Mouse (Mus musculus): ENCODE measurements around the gene Cryba2.

The Cryba2 gene

DNA sequence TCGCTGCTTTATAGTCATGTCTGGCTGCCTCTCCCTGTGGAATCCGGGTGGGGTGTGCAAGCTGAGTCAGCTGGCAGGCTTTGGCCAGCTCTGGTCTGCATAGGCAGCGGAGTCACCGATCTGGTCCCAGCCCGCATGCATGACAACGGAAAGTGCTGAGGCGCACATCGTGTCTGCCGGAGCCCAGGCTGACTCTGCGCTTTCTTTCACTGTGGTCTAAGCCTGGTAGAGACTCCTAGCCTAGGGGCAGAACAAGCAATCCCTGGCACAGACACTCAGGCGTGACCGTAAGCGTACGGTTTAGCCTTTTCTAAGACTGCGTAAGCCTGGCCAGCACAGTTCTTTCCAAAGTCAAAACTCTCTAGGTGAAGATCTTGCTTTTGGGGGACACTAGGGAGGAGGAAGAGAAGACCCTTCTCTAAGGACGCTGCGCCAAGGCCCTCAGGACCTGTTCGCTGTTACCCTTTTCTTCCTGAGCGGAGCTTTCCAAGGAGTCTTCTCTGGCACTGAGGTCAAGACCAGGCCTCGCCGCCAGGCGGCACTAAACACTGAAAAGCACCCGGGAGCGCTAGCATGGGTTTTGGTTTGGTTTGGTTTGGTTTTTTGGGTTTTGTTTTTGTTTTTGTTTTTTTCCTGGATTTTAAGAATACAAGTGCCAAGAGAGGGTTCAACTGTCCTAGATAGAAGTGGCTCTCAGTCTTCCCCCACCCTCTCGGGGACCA is at the start of gene Cryba2:
Gene Cryba2, minus strand, starts transcription at position 10 of the 722 bp plus-strand sequence.
- DNase-seq (ENCODE audit: low read depth, low spot score), result no peak

GRCm38 (mm10) chr1:74941651-74942360 is 48.9 kb upstream of the Cryba2 start:
- no peak for DNase-seq (ENCODE audit: low read depth, low spot score)

DNA sequence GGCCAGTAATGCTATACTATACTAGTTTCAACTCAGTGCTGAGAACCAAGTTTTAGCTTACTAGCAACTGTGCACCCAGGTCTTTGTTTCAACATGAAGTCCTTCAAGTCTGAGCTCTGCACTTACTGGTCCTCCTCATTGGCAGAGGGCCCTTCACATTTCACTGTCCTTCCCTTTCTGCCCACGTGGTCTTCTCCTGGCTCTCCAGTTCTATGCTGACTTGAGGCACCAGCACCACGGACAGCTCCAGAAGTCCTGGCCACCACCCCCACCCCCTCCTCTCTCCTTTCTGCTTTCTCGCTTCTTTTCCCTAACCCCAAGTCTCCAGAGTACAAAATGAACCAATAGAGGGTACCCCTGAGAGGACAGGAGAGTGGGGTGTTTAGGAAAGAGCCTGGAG is 46.8 kb upstream of the Cryba2 start:
- no peak for DNase-seq (ENCODE audit: low read depth, low spot score)

- DNase-seq (ENCODE audit: low read depth, low spot score), result no peak
Observed at GRCm38 (mm10) chr1:74936221-74936830, 43.4 kb upstream of the Cryba2 start.

GRCm38 (mm10) chr1:74935402-74935801 is 42.5 kb upstream of the Cryba2 start, which contains the start of gene Cfap65:
TSS of gene Cfap65 (minus strand) at chr1:74935599.
- peak; percentile 83 for DNase-seq (ENCODE audit: low read depth, low spot score)

DNA sequence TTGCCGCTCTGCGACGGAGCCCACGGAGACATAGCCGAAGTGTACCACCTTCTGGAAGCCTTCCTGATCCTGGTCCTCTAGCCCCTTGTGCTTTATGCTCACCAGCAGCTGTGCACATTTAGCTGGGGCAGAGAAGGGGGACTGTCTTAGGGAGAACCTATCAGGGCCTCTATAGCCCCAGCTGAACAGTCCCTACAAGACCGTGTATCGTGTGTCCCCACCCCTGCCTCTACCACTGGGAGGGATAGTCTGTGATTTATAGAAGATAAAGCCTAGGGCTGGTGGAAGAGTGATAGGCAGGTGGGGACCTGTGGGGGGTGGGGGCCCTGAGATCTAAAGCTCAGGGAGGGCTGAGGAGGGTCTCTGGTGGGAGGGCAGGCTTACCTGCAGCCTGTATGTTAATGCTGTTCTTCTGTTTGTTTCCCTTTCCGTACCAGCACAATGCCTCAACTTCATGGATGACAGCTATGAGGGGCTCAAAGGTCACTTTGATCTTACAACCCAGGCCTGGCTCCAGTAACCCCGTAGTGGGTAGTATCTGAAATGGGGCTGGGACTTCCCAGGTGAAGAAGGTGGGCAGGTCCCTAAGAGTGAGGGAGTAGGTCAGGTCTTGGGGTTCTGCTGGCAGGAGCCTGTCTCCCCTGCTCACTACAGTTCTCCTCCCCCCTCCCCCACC is 34.8 kb upstream of the Cryba2 start:
- DNase-seq (ENCODE audit: low read depth, low spot score), result no peak

- no peak for DNase-seq (ENCODE audit: low read depth, low spot score)
Observed at GRCm38 (mm10) chr1:74926721-74927120, 33.8 kb upstream of the Cryba2 start.

GRCm38 (mm10) chr1:74924464-74924863 is 31.5 kb upstream of the Cryba2 start:
- no peak for DNase-seq (ENCODE audit: low read depth, low spot score)

DNA sequence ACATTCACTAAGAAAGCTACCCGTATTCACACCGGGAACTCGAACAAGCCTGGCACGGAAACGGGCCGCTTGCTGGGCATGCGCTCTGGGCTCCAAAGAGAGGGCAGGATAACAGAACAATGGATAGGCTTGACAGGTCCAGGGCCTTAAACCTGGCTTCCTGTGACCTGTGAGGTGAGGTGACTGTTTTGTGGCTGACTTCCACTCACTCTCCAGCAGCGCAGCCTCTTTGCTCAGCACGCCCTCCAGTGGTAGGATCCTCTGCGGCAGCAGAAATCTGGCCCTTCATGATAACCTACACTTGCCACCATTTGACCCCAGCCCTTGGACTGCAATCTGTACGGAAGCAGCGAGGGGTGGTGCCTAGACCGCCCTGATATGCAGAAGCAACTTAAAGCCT is 22.8 kb upstream of the Cryba2 start:
- DNase-seq (ENCODE audit: low read depth, low spot score), result no peak

- no peak for DNase-seq (ENCODE audit: low read depth, low spot score)
Observed at GRCm38 (mm10) chr1:74902191-74902590, 9.2 kb upstream of the Cryba2 start.

- DNase-seq (ENCODE audit: low read depth, low spot score), result peak; percentile 40
Observed at GRCm38 (mm10) chr1:74901686-74902085, 8.7 kb upstream of the Cryba2 start.

GRCm38 (mm10) chr1:74900341-74901285 is 7.7 kb upstream of the Cryba2 start:
- no peak for DNase-seq (ENCODE audit: low read depth, low spot score)

GRCm38 (mm10) chr1:74898656-74899431 is 5.9 kb upstream of the Cryba2 start:
- DNase-seq (ENCODE audit: low read depth, low spot score), result no peak

DNA sequence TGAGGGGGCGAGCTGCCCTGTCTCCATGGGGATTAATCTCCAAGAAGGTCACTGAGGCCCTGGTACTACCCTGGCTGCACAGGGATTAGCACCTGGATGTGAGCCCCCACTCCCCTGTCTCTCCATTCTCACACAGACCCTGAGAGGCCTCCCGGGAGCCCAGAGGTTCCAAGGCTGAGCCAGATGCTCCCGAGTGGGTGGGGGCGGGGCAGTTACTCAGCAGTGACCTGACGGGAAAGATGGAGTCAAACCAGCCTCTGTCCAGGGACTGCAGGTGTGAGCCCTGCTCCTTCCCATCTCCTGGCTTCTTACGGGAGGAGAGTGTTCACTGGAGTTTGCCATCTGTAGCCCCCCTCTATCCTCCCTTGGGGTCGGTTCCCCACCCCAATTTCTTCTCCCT is 5.0 kb upstream of the Cryba2 start:
- DNase-seq (ENCODE audit: low read depth, low spot score), result no peak

DNA sequence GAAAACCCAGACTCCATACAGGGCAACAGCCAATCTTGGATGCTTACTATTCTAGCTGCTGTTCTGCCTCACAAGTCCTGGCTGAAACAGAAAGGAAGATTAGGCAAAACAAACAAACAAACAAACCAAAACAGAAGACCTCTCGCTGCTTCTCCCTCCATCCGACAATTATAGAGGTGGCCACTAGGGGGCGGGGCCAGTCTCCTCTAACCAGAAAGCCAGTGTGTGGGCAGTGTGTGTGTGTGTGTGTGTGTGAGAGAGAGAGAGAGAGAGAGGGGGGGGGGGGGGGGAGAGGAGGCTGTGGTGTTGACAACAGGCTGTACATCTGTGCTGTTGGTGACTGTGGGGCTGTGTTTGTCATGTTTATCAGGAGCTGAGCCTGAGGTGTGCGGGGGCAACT is 2.0 kb upstream of the Cryba2 start:
- DNase-seq (ENCODE audit: low read depth, low spot score), result peak; percentile 33

- DNase-seq (ENCODE audit: low read depth, low spot score), result no peak
Observed at GRCm38 (mm10) chr1:74892351-74893133, 401 bp downstream of the Cryba2 start.

DNA sequence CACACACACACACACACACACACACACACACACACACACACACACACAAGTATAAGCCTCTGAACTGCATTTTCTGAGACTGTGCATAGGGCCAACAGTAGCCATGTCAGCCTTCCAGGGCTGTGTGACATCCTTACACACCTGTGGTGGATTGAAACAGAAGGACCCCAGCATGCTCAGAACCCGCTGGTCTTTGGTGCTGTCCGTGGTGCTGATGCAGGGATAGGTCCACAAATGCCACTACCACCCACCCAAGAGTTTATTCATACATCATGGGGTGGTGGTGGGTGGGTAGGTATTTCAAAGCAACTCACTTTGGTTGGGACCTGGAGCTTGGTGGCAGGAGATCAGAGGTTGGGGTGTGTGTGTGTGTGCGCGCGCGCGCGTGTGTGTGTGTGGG is 1.4 kb downstream of the Cryba2 start:
- no peak for DNase-seq (ENCODE audit: low read depth, low spot score)

DNA sequence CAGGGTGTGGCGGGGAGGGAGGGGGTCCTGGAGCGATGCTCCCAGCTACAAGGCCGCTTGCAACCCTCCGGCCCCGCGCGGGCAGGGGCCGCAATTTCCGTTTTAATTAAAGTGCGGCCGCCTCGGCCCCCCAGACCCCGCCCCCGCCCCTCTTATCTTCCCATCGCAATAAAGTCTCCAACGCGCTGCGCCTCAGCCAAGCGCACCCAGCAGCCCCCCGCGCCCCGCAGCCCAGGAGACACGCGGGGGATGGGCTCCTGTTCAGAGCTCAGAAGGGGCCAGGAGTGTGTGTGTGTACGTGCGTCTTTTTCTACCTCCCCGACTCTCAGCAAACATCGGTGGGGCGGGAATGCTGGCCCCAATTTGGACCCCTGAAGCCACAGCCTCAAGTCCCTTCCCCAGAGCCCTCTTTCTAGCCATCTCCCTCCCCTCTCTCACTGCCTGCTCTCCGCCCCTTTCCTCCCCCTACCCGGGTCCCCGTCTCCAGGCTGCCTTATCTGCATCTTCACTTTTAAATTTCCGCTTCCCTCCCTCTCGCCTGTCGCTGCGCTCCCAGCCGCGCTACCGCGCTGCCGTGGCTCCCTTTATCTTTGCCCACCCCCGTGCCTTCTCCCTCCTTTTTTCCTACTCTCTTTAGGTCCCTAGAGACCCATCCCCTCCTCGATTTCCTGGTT is 7.4 kb downstream of the Cryba2 start, which contains the start of gene Fev:
Gene Fev, minus strand, starts transcription at position 51 of the 674 bp plus-strand sequence.
- no peak for DNase-seq (ENCODE audit: low read depth, low spot score)

Measured in telencephalon, adult 2 months (tissue).